Comparison of ENCODE assay signal across 8 mouse cellular contexts in genomic region chrX:7898880-7899874, GRCm38 (mm10). TPM values are rescaled to one million over a fixed set of nuclear protein-coding genes. Genes with fewer than 3 reads are reported as not detected.
DNase-seq lines count a peak whose midpoint lies in the region; ATAC-seq lines count a peak whose summit lies in the region.

Gene Pqbp1, minus strand, starts transcription at chrX:7899269.
Gene Timm17b, plus strand, starts transcription at chrX:7899357.

- peak within 1 kb of the TSS; percentile 82 to 91 for H3K27ac ChIP-seq in heart, embryonic 14.5 days (replicated peaks in 1 of 2; ENCODE audit: control insufficient read depth in 1 of 2, insufficient read depth in 1 of 2, low read depth in 2 of 2, low read length in 2 of 2)
- peak within 1 kb of the TSS; percentile 73 for H3K27ac ChIP-seq in liver, embryonic 13.5 days
- H3K27ac ChIP-seq in stomach, embryonic 16.5 days (ENCODE audit: low read length) = peak within 1 kb of the TSS; percentile 83

- ATAC-seq in CD4-positive, CD25-positive, alpha-beta regulatory T cell, adult 4 months = peak; percentile 95
- peak; percentile 95 for ATAC-seq in heart, embryonic 14.5 days (ENCODE audit: insufficient number of reproducible peaks, insufficient read depth, low FRiP score, low read depth)
- peak; percentile 99 for ATAC-seq in liver, embryonic 13.5 days (ENCODE audit: low read depth)
- peak; percentile 99 for ATAC-seq in stomach, embryonic 16.5 days (ENCODE audit: insufficient read depth, low FRiP score)

- H3K4me2 ChIP-seq in heart, embryonic 14.5 days (ENCODE audit: low read length) = peak within 1 kb of the TSS; percentile 64
- peak within 1 kb of the TSS; percentile 75 for H3K4me2 ChIP-seq in liver, embryonic 13.5 days
- peak within 1 kb of the TSS; percentile 60 for H3K4me2 ChIP-seq in stomach, embryonic 16.5 days (ENCODE audit: low read depth, low read length)

- peak within 1 kb of the TSS; percentile 76 for H3K9ac ChIP-seq in heart, embryonic 14.5 days (ENCODE audit: low read length)
- peak within 1 kb of the TSS; percentile 72 for H3K9ac ChIP-seq in liver, embryonic 13.5 days
- peak within 1 kb of the TSS; percentile 70 for H3K9ac ChIP-seq in stomach, embryonic 16.5 days (ENCODE audit: low read length)

- no peaks in the 10 kb centered on the region for H3K9me3 ChIP-seq in heart, embryonic 14.5 days (ENCODE audit: control insufficient read depth, low read length)
- H3K9me3 ChIP-seq in liver, embryonic 13.5 days (replicated peaks) = no peaks in the 10 kb centered on the region
- no peaks in the 10 kb centered on the region for H3K9me3 ChIP-seq in stomach, embryonic 16.5 days (replicated peaks; ENCODE audit: control insufficient read depth, low read length)

- H3K36me3 ChIP-seq in heart, embryonic 14.5 days (ENCODE audit: control insufficient read depth, insufficient read depth, low read length) = peaks cover 30% of the 10 kb centered on the region
- peaks cover 18% of the 10 kb centered on the region for H3K36me3 ChIP-seq in liver, embryonic 13.5 days
- peaks cover 4% of the 10 kb centered on the region; the same call in 1 of the 2 replicates for H3K36me3 ChIP-seq in stomach, embryonic 16.5 days (ENCODE audit: control insufficient read depth, insufficient read depth, low read length)

- no peaks in the 10 kb centered on the region for H3K27me3 ChIP-seq in heart, embryonic 14.5 days (ENCODE audit: control insufficient read depth, insufficient read depth, low read length)
- H3K27me3 ChIP-seq in liver, embryonic 13.5 days = no peaks in the 10 kb centered on the region
- H3K27me3 ChIP-seq in stomach, embryonic 16.5 days (ENCODE audit: control insufficient read depth, insufficient read depth, low read length) = no peaks in the 10 kb centered on the region

- WGBS in heart, embryonic 14.5 days = 14% methylated on average over 62 of the region's 62 CpGs
- 10% methylated on average over 62 of the region's 62 CpGs for WGBS in liver, embryonic 13.5 days (ENCODE audit: insufficient replicate concordance)
- 13% methylated on average over 61 of the region's 62 CpGs for WGBS in stomach, embryonic 16.5 days

- peak; percentile 82 for DNase-seq in c-Kit-negative CD71-positive TER-119-positive erythroid progenitor cells, embryonic 14.5 days (ENCODE audit: low read depth, low spot score)
- peak; percentile 76 for DNase-seq in fibroblast of lung, adult 2 months (ENCODE audit: low read depth)
- DNase-seq in kidney, postnatal 14 days = peak; percentile 93
- DNase-seq in liver, embryonic 13.5 days = peak; percentile 84
- DNase-seq in neural tube, embryonic 10.5 days (ENCODE audit: extremely low spot score, low spot score) = peak; percentile 79

- H3K4me1 ChIP-seq in heart, embryonic 14.5 days (ENCODE audit: control insufficient read depth in 2 of 2, insufficient read depth in 2 of 2, low read length in 2 of 2) = peaks cover 0 to 7% of the 10 kb centered on the region in 2 experiments; a peak in 1 of 4 replicates
- peaks cover 13% of the 10 kb centered on the region for H3K4me1 ChIP-seq in liver, embryonic 13.5 days (replicated peaks)
- no peaks in the 10 kb centered on the region for H3K4me1 ChIP-seq in stomach, embryonic 16.5 days (ENCODE audit: control insufficient read depth, insufficient read depth, low read length)

- H3K4me3 ChIP-seq in heart, embryonic 14.5 days (ENCODE audit: control insufficient read depth in 1 of 2, insufficient read depth in 1 of 2, low read depth in 1 of 2, low read length in 2 of 2) = peak within 1 kb of the TSS; percentile 49 to 85
- peak within 1 kb of the TSS; percentile 69 for H3K4me3 ChIP-seq in liver, embryonic 13.5 days (replicated peaks)
- peak within 1 kb of the TSS; percentile 61 for H3K4me3 ChIP-seq in stomach, embryonic 16.5 days (replicated peaks; ENCODE audit: low read length)

RNA-seq across cellular contexts. Expression of gene Pqbp1, which starts in this region (rescaled TPM):
- 100 to 1,000 TPM; 108 to 123 TPM for polyA plus RNA-seq in CD4-positive, CD25-positive, alpha-beta regulatory T cell, adult 4 months (2017; shearing (Covaris generic))
- 61.9 and 65.1 TPM in 2 replicates for polyA plus RNA-seq in heart, embryonic 14.5 days (2014; fragmentation: Nextera tagmentation; extraction: Ambion mirVana)
- 58.2 and 60.3 TPM in 2 replicates for polyA plus RNA-seq in liver, embryonic 13.5 days (2015; fragmentation: Nextera tagmentation; extraction: Ambion mirVana)
- polyA plus RNA-seq in stomach, embryonic 16.5 days (2015; fragmentation: Nextera tagmentation; extraction: Ambion mirVana) = 99.8 and 104 TPM in 2 replicates

RNA-seq across cellular contexts. Expression of gene Timm17b, which starts in this region (rescaled TPM):
- 100 to 1,000 TPM; 107 to 109 TPM for polyA plus RNA-seq in CD4-positive, CD25-positive, alpha-beta regulatory T cell, adult 4 months (2017; shearing (Covaris generic))
- polyA plus RNA-seq in heart, embryonic 14.5 days (2014; fragmentation: Nextera tagmentation; extraction: Ambion mirVana) = 132 and 159 TPM in 2 replicates
- 96.5 and 97.0 TPM in 2 replicates for polyA plus RNA-seq in liver, embryonic 13.5 days (2015; fragmentation: Nextera tagmentation; extraction: Ambion mirVana)
- 142 and 143 TPM in 2 replicates for polyA plus RNA-seq in stomach, embryonic 16.5 days (2015; fragmentation: Nextera tagmentation; extraction: Ambion mirVana)

Comparison
In these comparisons a context has a peak if more than half of its experiments do, and no peak if none do; other contexts are left out.
1. Peak in every context shown above with its lines: DNase-seq, ATAC-seq, H3K4me3 ChIP-seq and H3K27ac ChIP-seq.